Mouse (Mus musculus) C2C12 (cell line): ENCODE measurements around the gene Pax3.

Source experiments
- CEBPB ChIP-seq: IDR thresholded peaks from one replicate; pipeline ENCODE4 v1.6.1; 2011; ENCODE audit warnings: low read depth, mild to moderate bottlenecking, control low read depth, moderate library complexity
- CTCF ChIP-seq: IDR thresholded peaks from one replicate; pipeline ENCODE4 v1.5.1; 2011; ENCODE audit not compliant: control insufficient read depth, insufficient read depth, insufficient read length
- FOSL1 ChIP-seq: IDR thresholded peaks from one replicate; pipeline ENCODE4 v1.8.0; 2011; ENCODE audit warnings: mild to moderate bottlenecking, low read length; ENCODE audit not compliant: poor library complexity, insufficient read depth, severe bottlenecking
- MAX ChIP-seq: IDR thresholded peaks from one replicate; pipeline ENCODE4 v1.6.1; 2011; ENCODE audit warnings: mild to moderate bottlenecking, control low read depth
- MYOD1 ChIP-seq: IDR thresholded peaks from one replicate; pipeline ENCODE4 v1.6.1; 2011; ENCODE audit warnings: low read depth; ENCODE audit not compliant: control insufficient read depth, insufficient read length
- MYOG ChIP-seq: IDR thresholded peaks from one replicate; pipeline ENCODE4 v1.6.1; 2011; ENCODE audit not compliant: control insufficient read depth, insufficient read length; ENCODE audit errors: extremely low read depth
- USF1 ChIP-seq: IDR thresholded peaks from one replicate; pipeline ENCODE4 v1.6.1; 2011; ENCODE audit warnings: low read depth, mild to moderate bottlenecking, control low read depth, moderate library complexity

DNA sequence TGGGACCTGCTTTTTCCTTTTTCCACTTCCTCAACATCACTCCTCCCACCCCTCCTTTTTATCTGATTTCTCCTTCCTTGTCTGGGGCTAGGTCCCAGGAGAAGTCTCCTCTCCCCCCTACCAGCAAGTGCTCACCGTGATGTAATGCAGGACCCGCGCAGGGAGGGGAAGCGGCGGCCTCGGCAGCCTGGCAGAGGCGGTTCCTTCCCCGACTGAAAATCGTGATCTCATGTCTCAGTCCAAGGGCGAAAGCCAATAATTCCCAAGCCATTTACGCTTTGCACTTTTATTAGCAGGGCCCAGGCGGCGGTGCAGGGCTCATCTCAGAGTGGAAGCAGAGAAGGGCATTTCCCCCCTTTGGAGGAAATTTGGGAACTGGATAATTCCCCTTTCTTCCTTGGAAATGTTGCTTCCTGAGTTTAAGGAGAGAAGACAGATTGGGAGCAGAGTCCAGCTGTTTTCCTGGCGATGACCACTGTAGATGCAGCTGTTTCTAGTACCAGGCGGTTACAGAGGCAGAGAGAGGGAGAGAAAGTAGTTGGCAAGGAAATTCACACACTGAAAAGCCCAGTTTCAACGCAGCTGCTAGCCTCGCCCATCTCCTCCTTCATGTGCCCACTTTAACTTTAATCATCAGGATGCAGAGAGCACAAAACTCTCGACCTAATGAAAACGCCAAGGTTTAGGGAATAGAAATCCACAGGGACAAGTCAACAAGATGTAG, 21.3 kb upstream of the Pax3 start:
- TF ChIP-seq USF1 = no peak
- no peak for TF ChIP-seq FOSL1
- TF ChIP-seq CTCF = no peak
- TF ChIP-seq CEBPB = no peak
- peak; percentile 62 for TF ChIP-seq MYOD1
- TF ChIP-seq MYOG = no peak
- TF ChIP-seq MAX = no peak
